Mouse (Mus musculus): ENCODE results near the gene Rapgefl1. TPM values are rescaled to one million over a fixed set of nuclear protein-coding genes. Genes with fewer than 3 reads are reported as not detected.

Rapgefl1 gene
- 3.1 and 4.1 TPM in 2 replicates for polyA plus RNA-seq (2016; fragmentation: Nextera tagmentation; extraction: Ambion mirVana)

DNA sequence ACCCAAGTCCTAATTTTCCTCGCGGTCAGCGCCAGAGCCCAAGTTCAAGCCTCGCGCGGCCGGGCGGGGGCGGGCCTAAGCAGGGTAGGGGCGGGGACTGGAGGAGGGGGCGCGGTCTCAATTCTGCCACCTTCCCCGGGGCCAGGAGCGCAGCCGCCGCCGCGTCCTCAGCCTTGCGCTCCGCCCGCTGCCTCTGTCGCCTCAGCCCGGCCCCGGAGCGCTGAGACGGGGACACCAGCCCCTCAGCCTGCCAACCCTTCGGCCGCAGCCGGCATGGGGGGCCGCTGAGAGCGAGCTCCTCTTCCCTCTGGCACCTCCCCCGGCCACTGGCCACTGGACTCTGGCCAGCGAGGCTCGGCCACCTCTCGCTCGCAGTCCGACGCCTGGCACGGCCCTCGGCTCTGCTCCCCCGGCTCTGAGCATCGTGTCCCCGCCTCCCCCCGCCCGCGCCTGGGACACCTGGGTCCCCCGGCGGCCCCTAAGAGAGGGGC is at the start of gene Rapgefl1:
Gene Rapgefl1, plus strand, starts transcription at position 135 of the 491 bp plus-strand sequence.
- peak within 1 kb of the TSS; percentile 77 for H3K27ac ChIP-seq
- H3K4me2 ChIP-seq (replicated peaks), result peak within 1 kb of the TSS; percentile 99
- under 1% methylated on average over 44 of the region's 48 CpGs for WGBS
- H3K9ac ChIP-seq, result peak within 1 kb of the TSS; percentile 80
- peaks cover 30% of the 10 kb centered on the region for H3K4me1 ChIP-seq
- no peaks in the 10 kb centered on the region for H3K9me3 ChIP-seq (replicated peaks)
- peaks cover 24% of the 10 kb centered on the region for H3K27me3 ChIP-seq
- peak; percentile 85 for ATAC-seq (ENCODE audit: low FRiP score)
- peak within 1 kb of the TSS; percentile 71 for H3K4me3 ChIP-seq
- H3K36me3 ChIP-seq, result peaks cover 28% of the 10 kb centered on the region

- Histone ChIP-seq H3K36me3 (no peaks in the 10 kb centered on the region), H3K4me1 (peaks cover 57% of the 10 kb centered on the region), H3K4me3 (no peak overlapping the region), H3K9me3 (replicated peaks) (no peaks in the 10 kb centered on the region), H3K27ac (no peak overlapping the region), H3K4me2 (replicated peaks) (no peak overlapping the region), H3K9ac (no peak overlapping the region), H3K27me3 (no peaks in the 10 kb centered on the region)
- ATAC-seq (ENCODE audit: low FRiP score), result no peak
- WGBS, result 36% methylated on average over 7 of the region's 7 CpGs
These were observed 49.4 kb upstream of the Rapgefl1 start for GRCm38 (mm10) chr11:98787229-98787628.

GRCm38 (mm10) chr11:98787691-98788090 is 48.9 kb upstream of the Rapgefl1 start:
- peaks cover 55% of the 10 kb centered on the region for H3K4me1 ChIP-seq
- H3K9me3 ChIP-seq (replicated peaks), result no peaks in the 10 kb centered on the region
- no peak for ATAC-seq (ENCODE audit: low FRiP score)
- WGBS, result 89% methylated on average over 1 of the region's 1 CpGs
- H3K27ac ChIP-seq, result no peak overlapping the region
- no peak overlapping the region for H3K9ac ChIP-seq
- H3K4me2 ChIP-seq (replicated peaks), result no peak overlapping the region
- H3K4me3 ChIP-seq, result no peak overlapping the region
- H3K36me3 ChIP-seq, result no peaks in the 10 kb centered on the region
- H3K27me3 ChIP-seq, result no peaks in the 10 kb centered on the region

DNA sequence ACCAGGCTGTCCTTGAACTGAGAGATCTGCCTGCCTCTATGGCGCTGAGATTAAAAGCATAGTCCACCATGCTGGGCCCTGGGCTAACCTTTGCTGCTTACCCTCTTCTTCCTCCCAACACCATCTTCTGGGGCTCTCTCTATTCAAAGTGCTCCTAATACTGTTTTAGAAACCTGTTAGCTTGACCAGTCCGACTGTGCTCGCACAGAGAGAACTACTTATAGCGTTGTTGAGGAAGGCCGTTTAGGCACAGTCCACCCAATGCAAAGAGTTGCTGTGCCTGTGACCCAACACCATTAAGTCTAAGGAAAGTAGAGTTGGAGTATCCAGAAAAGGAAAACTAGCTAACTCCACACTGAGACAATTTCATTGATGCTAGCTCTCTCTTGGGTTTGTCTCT is 48.4 kb upstream of the Rapgefl1 start:
- H3K36me3 ChIP-seq, result no peaks in the 10 kb centered on the region
- H3K27ac ChIP-seq, result 0 out of 2 replicates have a peak overlapping the region, but pooled peaks have one; percentile 71
- 95% methylated on average over 5 of the region's 5 CpGs for WGBS
- H3K9ac ChIP-seq, result no peak overlapping the region
- peaks cover 53% of the 10 kb centered on the region for H3K4me1 ChIP-seq
- no peaks in the 10 kb centered on the region for H3K9me3 ChIP-seq (replicated peaks)
- no peak for ATAC-seq (ENCODE audit: low FRiP score)
- no peaks in the 10 kb centered on the region for H3K27me3 ChIP-seq
- no peak overlapping the region for H3K4me2 ChIP-seq (replicated peaks)
- no peak overlapping the region for H3K4me3 ChIP-seq

DNA sequence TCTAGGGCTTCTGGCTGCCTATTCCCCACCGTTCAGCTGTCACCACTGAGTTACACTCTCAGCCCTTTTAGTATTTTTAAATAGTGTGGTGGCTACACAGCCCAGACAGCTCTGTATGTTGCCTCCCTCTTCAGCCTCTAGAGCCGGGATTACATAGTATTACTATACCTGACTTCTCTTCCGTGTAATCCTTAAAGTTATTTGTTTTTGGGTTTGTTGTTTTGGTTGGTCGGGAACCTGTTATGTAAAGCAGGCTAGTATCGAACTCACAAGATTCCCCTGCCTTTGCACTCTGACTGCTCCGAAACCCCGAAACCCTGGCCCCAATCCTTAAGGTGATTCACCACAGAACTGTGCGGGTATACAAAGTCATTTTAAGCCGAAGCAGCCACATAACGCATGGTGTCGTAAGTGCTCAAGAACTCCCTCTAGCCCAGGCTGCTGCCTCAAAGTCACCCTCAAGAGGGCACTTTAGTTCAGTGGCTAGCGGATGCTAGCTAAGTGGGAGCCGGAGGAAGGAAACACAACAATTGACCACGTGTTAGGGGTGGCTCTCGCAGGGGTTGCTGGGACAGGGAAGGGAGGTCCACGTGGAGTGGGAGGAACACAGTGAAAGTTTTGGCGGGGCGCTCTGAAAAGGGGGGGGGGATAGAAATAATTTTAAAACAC is 47.9 kb upstream of the Rapgefl1 start:
- Histone ChIP-seq H3K27ac (peak overlapping the region; percentile 71), H3K36me3 (no peaks in the 10 kb centered on the region), H3K9ac (peak overlapping the region; percentile 47), H3K9me3 (replicated peaks) (no peaks in the 10 kb centered on the region), H3K4me2 (replicated peaks) (peak overlapping the region; percentile 90), H3K4me3 (peak overlapping the region; percentile 44), H3K4me1 (peaks cover 53% of the 10 kb centered on the region), H3K27me3 (no peaks in the 10 kb centered on the region)
- ATAC-seq (ENCODE audit: low FRiP score), result peak; percentile 70
- 15% methylated on average over 16 of the region's 18 CpGs for WGBS

GRCm38 (mm10) chr11:98789219-98789807 is 47.3 kb upstream of the Rapgefl1 start:
- H3K4me1 ChIP-seq, result peaks cover 52% of the 10 kb centered on the region
- peak overlapping the region; percentile 44 for H3K4me3 ChIP-seq
- peak overlapping the region; percentile 47 for H3K9ac ChIP-seq
- WGBS, result 1% methylated on average over 25 of the region's 25 CpGs
- H3K27ac ChIP-seq, result peak overlapping the region; percentile 44; the same call in 1 of the 2 replicates
- ATAC-seq (ENCODE audit: low FRiP score), result peak; percentile 17; the same call in 1 of the 2 replicates
- no peaks in the 10 kb centered on the region for H3K9me3 ChIP-seq (replicated peaks)
- no peaks in the 10 kb centered on the region for H3K36me3 ChIP-seq
- peak overlapping the region; percentile 90 for H3K4me2 ChIP-seq (replicated peaks)
- H3K27me3 ChIP-seq, result no peaks in the 10 kb centered on the region

GRCm38 (mm10) chr11:98789824-98790223 is 46.8 kb upstream of the Rapgefl1 start:
- no peak for ATAC-seq (ENCODE audit: low FRiP score)
- Histone ChIP-seq H3K27ac (no peak overlapping the region), H3K4me1 (peaks cover 52% of the 10 kb centered on the region), H3K4me2 (replicated peaks) (peak overlapping the region; percentile 90), H3K36me3 (no peaks in the 10 kb centered on the region), H3K4me3 (no peak overlapping the region), H3K9me3 (replicated peaks) (no peaks in the 10 kb centered on the region), H3K27me3 (no peaks in the 10 kb centered on the region), H3K9ac (no peak overlapping the region)
- WGBS, result 48% methylated on average over 5 of the region's 5 CpGs

GRCm38 (mm10) chr11:98790631-98791205 is 45.9 kb upstream of the Rapgefl1 start:
- H3K27me3 ChIP-seq, result no peaks in the 10 kb centered on the region
- no peak overlapping the region for H3K4me2 ChIP-seq (replicated peaks)
- H3K27ac ChIP-seq, result no peak overlapping the region
- WGBS, result 81% methylated on average over 5 of the region's 5 CpGs
- H3K9me3 ChIP-seq (replicated peaks), result no peaks in the 10 kb centered on the region
- no peak for ATAC-seq (ENCODE audit: low FRiP score)
- no peak overlapping the region for H3K4me3 ChIP-seq
- H3K4me1 ChIP-seq, result peaks cover 47% of the 10 kb centered on the region
- no peaks in the 10 kb centered on the region for H3K36me3 ChIP-seq
- no peak overlapping the region for H3K9ac ChIP-seq

GRCm38 (mm10) chr11:98791448-98791847 is 45.1 kb upstream of the Rapgefl1 start:
- no peaks in the 10 kb centered on the region for H3K36me3 ChIP-seq
- no peak overlapping the region for H3K27ac ChIP-seq
- no peak overlapping the region for H3K9ac ChIP-seq
- no peaks in the 10 kb centered on the region for H3K9me3 ChIP-seq (replicated peaks)
- no peak overlapping the region for H3K4me3 ChIP-seq
- no peak overlapping the region for H3K4me2 ChIP-seq (replicated peaks)
- WGBS, result 87% methylated on average over 1 of the region's 1 CpGs
- peaks cover 39% of the 10 kb centered on the region for H3K4me1 ChIP-seq
- no peak for ATAC-seq (ENCODE audit: low FRiP score)
- no peaks in the 10 kb centered on the region for H3K27me3 ChIP-seq

DNA sequence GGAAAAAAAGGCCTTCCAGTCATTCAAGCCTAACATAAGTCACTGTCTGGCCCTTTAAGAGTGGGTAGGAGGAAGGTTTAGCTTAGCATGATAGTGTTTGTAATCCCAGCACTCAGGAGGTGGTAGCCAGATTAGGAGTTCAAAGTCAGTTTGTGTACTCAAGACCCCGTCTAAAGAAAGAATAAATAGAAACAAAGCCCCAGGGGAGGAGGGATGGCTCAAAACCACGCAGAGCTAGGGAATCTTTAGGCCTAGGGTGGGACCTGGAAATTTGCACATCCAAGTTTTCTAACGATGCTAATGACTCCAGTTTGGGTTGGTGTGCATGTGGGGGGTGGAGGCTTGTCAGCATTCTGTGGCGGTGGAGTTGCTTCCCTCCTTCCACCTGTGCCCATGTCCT is 44.5 kb upstream of the Rapgefl1 start:
- no peaks in the 10 kb centered on the region for H3K9me3 ChIP-seq (replicated peaks)
- no peak overlapping the region for H3K4me2 ChIP-seq (replicated peaks)
- peak overlapping the region; percentile 20; the same call in 1 of the 2 replicates for H3K9ac ChIP-seq
- ATAC-seq (ENCODE audit: low FRiP score), result no peak
- H3K27me3 ChIP-seq, result no peaks in the 10 kb centered on the region
- H3K4me3 ChIP-seq, result no peak overlapping the region
- 10% methylated on average over 4 of the region's 4 CpGs for WGBS
- H3K36me3 ChIP-seq, result no peaks in the 10 kb centered on the region
- H3K27ac ChIP-seq, result no peak overlapping the region
- H3K4me1 ChIP-seq, result peaks cover 33% of the 10 kb centered on the region

- peak overlapping the region; percentile 100 for H3K27ac ChIP-seq
- WGBS, result 0% methylated on average over 25 of the region's 30 CpGs
- H3K27me3 ChIP-seq, result no peaks in the 10 kb centered on the region
- peak; percentile 44 for ATAC-seq (ENCODE audit: low FRiP score)
- H3K9me3 ChIP-seq (replicated peaks), result no peaks in the 10 kb centered on the region
- peak overlapping the region; percentile 100 for H3K9ac ChIP-seq
- H3K4me3 ChIP-seq, result peak overlapping the region; percentile 100
- H3K4me1 ChIP-seq, result peaks cover 43% of the 10 kb centered on the region
- peaks cover 8% of the 10 kb centered on the region for H3K36me3 ChIP-seq
- H3K4me2 ChIP-seq (replicated peaks), result peak overlapping the region; percentile 98
These were observed 42.0 kb upstream of the Rapgefl1 start for GRCm38 (mm10) chr11:98794469-98795014.

- Histone ChIP-seq H3K27ac (peak within 1 kb of the TSS; percentile 100), H3K4me1 (peaks cover 39% of the 10 kb centered on the region), H3K9me3 (replicated peaks) (no peaks in the 10 kb centered on the region), H3K36me3 (peaks cover 14% of the 10 kb centered on the region), H3K9ac (peak within 1 kb of the TSS; percentile 100), H3K4me3 (peak within 1 kb of the TSS; percentile 100), H3K27me3 (no peaks in the 10 kb centered on the region), H3K4me2 (replicated peaks) (peak within 1 kb of the TSS; percentile 98)
- peak; percentile 48 for ATAC-seq (ENCODE audit: low FRiP score)
- 1% methylated on average over 68 of the region's 89 CpGs for WGBS
These were observed 41.4 kb upstream of the Rapgefl1 start, which contains the start of gene Msl1 for GRCm38 (mm10) chr11:98795015-98795713. Gene Msl1 (plus strand): TSS chr11:98795516.

Measured in hindbrain, embryonic 12.5 days (tissue).